Mouse (Mus musculus) embryonic facial prominence, embryonic 11.5 days (tissue): ENCODE measurements at regions not wholly inside any gene's neighbourhood (a gene's known extent, or its start where the extent isn't known, plus 50 kb on each side); places are given as distances from the start of the nearest gene placed in this dataset.

Experiments
- ATAC-seq: fragments of 200-750 bp; cut with Nextera tagmentation; replicated peaks from 2 replicates; pipeline ENCODE4 v1.8.0; 2017; ENCODE audit warnings: low read depth; ENCODE audit not compliant: insufficient number of reproducible peaks, low FRiP score, low TSS enrichment
- DNase-seq: peaks from one replicate; pipeline ENCODE4 v3.0.0-alpha.2; 2015; ENCODE audit warnings: low spot score
- H3K27ac ChIP-seq: fragments of 300-500 bp; sonication (generic); replicated peaks from 2 replicates; pipeline ENCODE4 v1.5.1; 2014; ENCODE audit warnings: mild to moderate bottlenecking, low read depth, low read length, control low read depth
- H3K27me3 ChIP-seq: fragments of 300-500 bp; sonication (generic); 2 replicates; pipeline ENCODE4 v1.6.1; 2014; ENCODE audit warnings: mild to moderate bottlenecking, low read length, moderate library complexity, mixed read lengths; ENCODE audit not compliant: control insufficient read depth, insufficient read depth
- H3K36me3 ChIP-seq: fragments of 300-500 bp; sonication (generic); replicated peaks from 2 replicates; pipeline ENCODE4 v1.6.1; 2014; ENCODE audit warnings: low read depth, mild to moderate bottlenecking, low read length, moderate library complexity, mixed read lengths; ENCODE audit not compliant: control insufficient read depth, insufficient read depth
- H3K4me1 ChIP-seq: fragments of 300-500 bp; sonication (generic); 2 replicates; pipeline ENCODE4 v1.6.1; 2014; ENCODE audit warnings: low read length, mixed read lengths; ENCODE audit not compliant: control insufficient read depth, insufficient read depth
- H3K4me2 ChIP-seq: fragments of 300-500 bp; sonication (generic); 2 replicates; pipeline ENCODE4 v1.6.1; 2014; ENCODE audit warnings: low read depth, mild to moderate bottlenecking, control low read depth, low read length, moderate library complexity
- H3K4me3 ChIP-seq: fragments of 300-500 bp; sonication (generic); 2 replicates; pipeline ENCODE4 v1.5.1; 2014; ENCODE audit warnings: low read depth, low read length, control low read depth
- H3K9ac ChIP-seq: fragments of 300-500 bp; sonication (generic); replicated peaks from 2 replicates; pipeline ENCODE4 v1.6.1; 2014; ENCODE audit warnings: mild to moderate bottlenecking, control low read depth, low read length
- H3K9me3 ChIP-seq: fragments of 300-500 bp; sonication (generic); replicated peaks from 2 replicates; pipeline ENCODE4 v1.6.1; 2016; ENCODE audit warnings: mild to moderate bottlenecking, low read length, inconsistent platforms, mixed read lengths; ENCODE audit not compliant: control insufficient read depth
- WGBS: fragments of 180-500 bp; shearing (Covaris S2); extraction: QIAGEN DNeasy Blood & Tissue Kit; methylation state at CpG from one replicate; pipeline ENCODE4 v1.1.7; 2014; 5-methylcytosine and 5-hydroxymethylcytosine counted together

DNA sequence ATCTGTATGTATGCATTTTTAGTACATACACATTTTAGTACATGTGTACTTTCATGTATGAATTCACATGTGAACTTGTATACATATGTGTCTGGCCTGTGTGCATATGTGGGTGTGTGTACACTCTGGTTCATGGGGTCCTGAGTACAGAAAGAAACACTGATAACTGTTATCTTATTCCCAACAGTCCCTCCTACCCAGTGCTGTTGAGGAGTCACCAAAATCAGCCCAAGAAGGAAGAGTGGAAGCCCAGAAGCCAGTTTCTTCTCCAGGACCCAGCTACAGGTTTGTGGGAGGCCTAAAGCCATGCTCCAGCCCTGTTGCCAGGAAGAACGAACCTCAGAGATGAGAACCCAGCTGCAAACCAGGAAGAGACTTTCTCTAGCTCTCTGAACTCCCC lies 53.6 kb upstream of the Irf2bp2 start:
- Histone ChIP-seq H3K27ac (no peak overlapping the region), H3K27me3 (no peaks in the 10 kb centered on the region), H3K4me1 (no peaks in the 10 kb centered on the region), H3K36me3 (no peaks in the 10 kb centered on the region), H3K4me3 (no peak overlapping the region), H3K4me2 (no peak overlapping the region), H3K9me3 (no peaks in the 10 kb centered on the region), H3K9ac (no peak overlapping the region)
- DNase-seq (no peak), ATAC-seq (no peak)
- 42% methylated on average over 1 of the region's 1 CpGs for WGBS

DNA sequence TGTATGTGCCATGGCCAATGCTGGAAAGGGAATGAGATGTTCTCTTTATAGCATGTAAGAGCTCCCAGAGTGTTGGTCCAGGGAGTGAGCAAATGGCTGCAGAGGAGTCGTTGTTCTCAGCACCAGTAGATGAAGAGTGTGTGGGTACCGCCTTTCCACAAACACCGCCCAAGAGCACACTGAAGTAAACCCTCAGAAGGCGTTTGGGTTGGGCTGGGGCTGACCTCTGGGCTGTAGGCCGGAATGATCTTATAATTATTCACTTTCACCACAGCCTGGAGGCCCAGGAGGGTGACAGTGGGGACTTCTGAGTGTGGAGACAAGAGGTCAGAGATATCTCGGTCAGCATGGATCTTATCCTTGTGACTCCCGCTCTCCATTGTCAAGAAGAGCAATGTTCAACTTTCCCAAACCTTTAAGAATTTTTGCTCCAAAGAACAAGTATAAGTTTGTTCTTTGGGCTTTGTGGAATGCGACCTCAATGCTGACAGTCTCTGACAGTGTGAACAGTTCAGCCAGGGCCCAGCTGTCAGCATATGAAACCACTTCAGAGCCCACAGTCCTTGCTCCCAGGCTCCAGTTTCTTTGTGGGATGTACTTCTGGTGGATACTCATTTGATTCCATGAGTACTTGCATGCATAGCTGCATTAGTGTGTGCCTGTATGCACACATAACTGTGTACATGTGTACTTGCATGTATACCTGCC lies 53.0 kb upstream of the Irf2bp2 start:
- no peaks in the 10 kb centered on the region for H3K27me3 ChIP-seq
- no peaks in the 10 kb centered on the region for H3K9me3 ChIP-seq
- H3K9ac ChIP-seq, result no peak overlapping the region
- H3K4me2 ChIP-seq, result no peak overlapping the region
- no peak for DNase-seq
- no peaks in the 10 kb centered on the region for H3K4me1 ChIP-seq
- H3K36me3 ChIP-seq, result no peaks in the 10 kb centered on the region
- no peak overlapping the region for H3K4me3 ChIP-seq
- no peak overlapping the region for H3K27ac ChIP-seq
- WGBS, result 59% methylated on average over 8 of the region's 8 CpGs
- ATAC-seq, result no peak

DNA sequence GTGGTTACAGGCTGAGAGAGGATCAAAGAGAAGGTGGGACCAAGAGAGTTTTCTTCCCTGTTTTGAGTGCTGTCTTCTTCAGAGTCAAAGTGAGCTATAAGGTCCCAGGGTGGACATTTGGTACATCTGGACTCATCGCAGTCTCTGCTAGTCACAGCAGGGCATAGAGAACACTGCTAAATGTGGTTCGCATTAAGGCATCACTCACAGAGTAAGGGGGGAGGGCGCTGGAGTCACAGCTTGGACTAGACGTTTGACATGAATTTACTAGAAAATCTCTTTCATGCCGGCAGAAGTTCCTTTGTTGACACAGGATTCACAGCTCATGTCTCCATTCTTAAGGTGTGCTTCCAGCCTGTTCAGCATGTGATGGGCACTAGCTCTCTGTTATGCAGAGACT lies 50.4 kb upstream of the Irf2bp2 start:
- Histone ChIP-seq H3K36me3 (no peaks in the 10 kb centered on the region), H3K4me3 (no peak overlapping the region), H3K27ac (no peak overlapping the region), H3K9ac (no peak overlapping the region), H3K4me2 (no peak overlapping the region), H3K4me1 (no peaks in the 10 kb centered on the region), H3K9me3 (no peaks in the 10 kb centered on the region), H3K27me3 (no peaks in the 10 kb centered on the region)
- WGBS, result 28% methylated on average over 5 of the region's 5 CpGs
- DNase-seq (peak; percentile 82), ATAC-seq (0 out of 2 replicates have a peak, but pooled peaks have one; percentile 47)
